Mouse (Mus musculus): ENCODE measurements around the gene Pir.

DNA sequence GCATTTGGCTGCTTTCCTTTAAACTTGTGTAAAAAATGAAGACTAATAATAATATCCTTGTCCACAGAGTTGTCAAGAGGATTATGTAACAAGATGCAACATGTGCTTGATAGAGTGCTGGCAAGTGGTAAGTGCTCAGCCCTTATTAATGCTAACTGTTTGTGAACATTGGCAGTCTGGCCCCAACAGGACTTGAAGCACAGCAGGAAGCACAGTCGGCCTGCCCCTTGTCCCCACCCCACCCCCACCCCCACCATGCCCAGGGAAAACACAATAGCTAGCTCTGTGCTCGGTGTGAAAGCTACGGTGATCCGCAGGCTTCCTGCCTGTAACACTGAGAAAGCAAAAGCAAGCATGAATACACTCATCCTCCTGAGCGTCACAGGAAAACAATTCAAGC, 23.5 kb upstream of the Pir start:
- TF ChIP-seq CTCF (IDR thresholded peaks at IDR 0.05; ENCODE audit: low read depth) (no peak), EP300 (IDR thresholded peaks at IDR 0.05; ENCODE audit: low read depth) (no peak)

Measured in liver, postnatal 0 days (tissue).